Mouse (Mus musculus): ENCODE data around the gene Ccdc39.

Gene Ccdc39

GRCm38 (mm10) chr3:33790975-33791374 is 53.1 kb downstream of the Ccdc39 start:
- no peak for DNase-seq (ENCODE audit: low spot score)
